Mouse (Mus musculus): ENCODE results near the gene Mut.

Mut gene

DNA sequence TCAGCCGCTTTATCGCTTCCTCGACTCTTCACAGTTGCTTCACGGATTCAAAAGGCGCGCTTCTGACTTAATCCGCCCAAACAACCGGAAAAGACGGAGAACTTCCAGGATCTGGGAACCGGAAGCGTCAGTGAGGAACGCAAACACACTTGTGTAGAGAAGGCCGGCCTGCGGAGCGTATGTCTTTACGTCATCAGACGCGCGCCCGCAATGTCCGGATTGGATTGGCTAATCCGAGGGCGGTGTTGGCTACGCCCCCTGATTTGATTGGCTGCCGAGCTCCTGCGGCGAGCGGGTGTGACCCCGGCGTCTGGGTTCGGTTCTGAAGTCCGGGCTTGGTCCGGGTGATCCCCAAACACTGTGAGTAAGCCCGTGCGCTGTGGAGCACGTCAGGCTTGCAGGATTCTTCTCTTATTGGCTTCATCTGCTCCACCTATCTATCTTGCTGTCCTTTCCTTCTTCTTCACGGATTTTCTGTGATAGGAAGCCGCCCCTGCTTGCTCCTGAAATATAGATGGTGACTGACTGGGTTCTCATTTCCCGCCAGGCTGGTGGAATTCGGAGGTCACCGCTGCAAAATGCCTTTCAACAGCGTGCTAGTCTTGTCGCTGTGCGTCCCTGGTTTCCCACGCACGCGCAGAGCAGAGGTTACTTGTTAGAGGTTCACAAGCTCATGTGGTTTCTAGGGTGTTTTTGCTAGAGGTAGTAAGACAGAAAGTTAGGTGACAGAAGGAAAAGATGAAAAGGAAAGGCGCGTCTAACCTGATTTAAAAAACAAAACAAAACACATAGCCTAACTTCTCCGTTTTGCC is at the start of gene Mut, which contains the start of gene Cenpq:
Gene Mut, plus strand, starts transcription at position 266 of the 812 bp plus-strand sequence.
Gene Cenpq, minus strand, starts transcription at position 628 of the 812 bp plus-strand sequence.
- DNase-seq: peak; percentile 99 to 100

DNA sequence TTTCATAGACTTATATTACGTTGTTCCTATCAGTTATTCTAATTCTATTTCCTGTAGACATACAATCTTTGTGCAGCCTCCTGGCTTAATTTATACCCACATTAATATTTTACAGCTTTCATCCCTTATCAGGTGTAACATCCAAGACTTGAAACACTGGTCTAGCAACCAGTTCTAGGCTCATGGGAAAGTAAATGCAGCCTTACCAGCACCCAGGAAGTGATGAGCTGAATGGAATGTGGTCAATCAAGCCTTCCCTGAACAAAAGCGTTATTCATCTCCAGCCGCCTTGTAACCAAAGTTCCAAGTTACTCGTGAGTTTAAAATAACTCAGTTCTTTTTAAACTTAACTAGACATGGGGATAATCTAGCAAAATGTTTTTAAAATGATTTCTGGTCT is 49.3 kb upstream of the Mut start:
- DNase-seq: no peak

DNA sequence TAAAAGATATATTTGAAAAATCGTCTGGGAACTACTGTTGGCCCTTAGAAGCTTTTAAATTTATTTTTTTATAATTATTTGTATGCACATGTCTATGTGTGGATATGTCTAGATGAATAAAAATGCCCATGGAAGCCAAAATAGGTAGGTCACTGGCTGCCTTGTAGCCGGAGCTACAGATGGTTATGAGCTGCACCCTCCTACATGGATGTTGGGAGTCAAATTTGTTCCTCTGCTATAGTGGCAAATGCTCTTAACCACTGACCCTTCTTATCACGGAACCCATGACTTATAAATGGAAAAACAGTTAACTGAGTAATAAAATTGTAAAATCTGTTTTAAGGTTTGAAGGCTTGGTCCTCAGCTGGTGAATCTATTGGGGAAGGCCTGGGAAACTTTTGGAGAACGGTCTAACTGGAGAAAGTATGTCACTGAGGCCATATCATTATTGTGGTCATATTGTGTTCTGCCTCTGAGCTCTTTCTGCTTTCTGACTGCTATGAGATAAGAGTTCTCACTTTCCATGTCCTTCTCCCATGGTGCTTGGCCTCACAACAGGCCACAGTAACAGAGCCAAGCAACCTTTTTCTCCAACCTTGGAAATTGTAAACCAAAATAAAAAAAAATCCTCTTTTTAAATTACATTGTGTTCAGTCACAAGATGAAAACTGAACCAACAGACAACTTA is 46.5 kb upstream of the Mut start:
- no peak for DNase-seq

DNA sequence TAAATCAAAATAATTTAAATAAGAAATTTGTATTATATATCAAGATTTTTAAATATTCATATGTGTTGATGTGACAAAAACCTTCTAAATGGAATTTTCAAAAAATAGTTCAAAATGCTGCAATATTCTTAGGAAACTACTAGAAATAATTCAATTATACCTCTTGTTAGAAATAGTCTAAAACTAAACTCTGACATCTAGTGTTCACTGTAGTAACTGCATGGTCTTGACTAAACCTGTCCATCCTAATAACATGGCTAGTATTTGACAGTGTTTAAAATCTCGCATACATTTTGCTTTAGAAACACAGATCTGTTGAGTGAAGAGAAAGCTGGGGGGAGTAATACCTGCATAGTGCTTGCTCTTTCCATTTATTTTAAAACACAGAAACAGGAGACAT is 37.6 kb upstream of the Mut start:
- peak in 1 of 2 experiments; percentile 69 for DNase-seq

DNA sequence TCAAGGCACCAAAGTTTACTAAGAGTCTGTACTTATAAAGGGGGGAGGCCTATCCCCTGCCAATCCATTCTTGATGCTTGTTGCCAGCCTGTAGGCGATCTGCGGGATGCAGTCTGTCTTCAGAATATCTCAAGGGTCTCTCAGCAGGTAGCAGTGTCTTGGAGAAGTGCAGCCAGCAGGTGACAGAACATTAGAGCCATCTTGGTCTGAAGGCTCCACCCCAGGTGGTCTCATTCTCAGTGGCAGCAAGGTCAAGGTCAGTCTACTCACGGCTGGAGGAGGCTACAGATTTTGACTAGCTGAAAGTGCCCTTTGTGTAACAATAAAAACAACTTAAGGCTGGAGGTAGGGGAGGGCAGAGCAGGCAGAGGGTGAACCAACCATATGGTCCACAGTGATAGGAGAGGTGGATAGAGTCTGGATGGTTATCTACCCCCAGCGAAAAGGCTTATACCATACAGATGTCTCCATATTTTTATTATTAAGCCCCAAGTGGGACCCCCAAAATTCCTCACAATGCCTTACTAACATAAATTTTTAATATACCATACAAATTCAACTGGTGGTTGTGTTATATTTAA is 34.6 kb upstream of the Mut start:
- no peak for DNase-seq

DNA sequence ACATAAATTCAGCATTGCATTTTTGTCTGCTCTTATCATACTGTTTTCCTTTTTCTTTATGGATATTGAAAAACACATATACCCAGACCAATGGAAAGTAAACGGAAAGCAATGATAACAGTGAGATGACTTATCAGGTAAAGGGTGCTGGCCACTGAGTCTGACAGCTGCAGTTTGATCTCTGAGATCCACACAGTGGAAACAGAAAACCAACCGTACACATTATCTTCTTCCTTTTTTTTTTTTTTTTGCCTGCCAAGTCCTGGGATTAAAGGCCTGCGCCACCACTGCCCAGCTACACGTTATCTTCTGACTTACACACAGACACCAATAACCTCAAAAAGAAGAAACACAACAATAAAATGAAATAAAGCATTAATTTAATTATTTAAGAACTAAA is 31.1 kb upstream of the Mut start:
- peak in 1 of 2 experiments; percentile 6 for DNase-seq

DNA sequence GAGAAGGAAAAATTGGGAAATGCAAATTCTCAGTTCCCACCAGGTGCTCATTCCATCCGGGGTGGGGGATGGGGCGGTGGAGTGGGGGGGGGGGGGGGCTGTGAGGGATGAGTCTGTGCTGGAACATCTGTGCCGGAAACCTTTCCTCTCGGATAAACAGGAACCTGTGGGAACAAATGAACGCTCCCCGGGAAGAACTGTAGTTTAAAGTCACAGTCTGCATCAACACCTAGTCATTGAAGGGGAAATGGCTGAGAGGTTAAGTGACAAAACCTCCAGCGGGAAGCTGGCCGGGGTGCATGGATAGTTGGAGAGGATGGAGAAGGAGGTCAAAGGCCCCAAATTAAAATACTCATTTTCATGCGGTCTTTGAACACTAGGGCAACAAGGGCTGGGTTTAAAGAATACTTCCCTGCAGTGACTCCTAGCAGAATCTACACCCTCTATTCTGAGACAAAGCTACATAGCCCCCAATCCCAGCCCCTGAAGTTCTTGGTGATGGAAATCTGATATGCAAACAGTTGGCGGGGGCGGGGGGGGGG is 30.4 kb upstream of the Mut start:
- peak; percentile 29 to 46 for DNase-seq

DNA sequence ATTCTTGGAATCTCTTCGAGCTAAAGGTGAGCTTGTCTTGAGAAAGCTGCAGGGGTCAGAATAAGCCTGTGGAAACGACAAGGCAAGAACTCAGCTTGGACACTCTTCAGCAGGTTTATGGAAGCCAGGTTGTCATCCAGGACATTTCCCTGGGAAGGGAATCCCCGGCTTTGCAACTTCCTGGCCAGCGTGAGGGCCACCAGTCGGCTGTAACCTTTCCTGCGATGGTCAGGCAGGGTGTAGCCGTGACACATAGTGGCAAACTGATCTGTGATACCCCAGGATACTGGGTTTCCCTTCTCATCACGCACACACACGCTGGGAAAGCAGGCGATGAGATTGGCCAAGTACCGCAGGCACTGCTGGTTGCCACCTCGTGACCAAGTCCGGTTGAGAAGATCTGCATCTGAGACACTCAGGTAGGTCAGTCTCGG is 29.7 kb upstream of the Mut start:
- DNase-seq: peak; percentile 71 to 74

DNA sequence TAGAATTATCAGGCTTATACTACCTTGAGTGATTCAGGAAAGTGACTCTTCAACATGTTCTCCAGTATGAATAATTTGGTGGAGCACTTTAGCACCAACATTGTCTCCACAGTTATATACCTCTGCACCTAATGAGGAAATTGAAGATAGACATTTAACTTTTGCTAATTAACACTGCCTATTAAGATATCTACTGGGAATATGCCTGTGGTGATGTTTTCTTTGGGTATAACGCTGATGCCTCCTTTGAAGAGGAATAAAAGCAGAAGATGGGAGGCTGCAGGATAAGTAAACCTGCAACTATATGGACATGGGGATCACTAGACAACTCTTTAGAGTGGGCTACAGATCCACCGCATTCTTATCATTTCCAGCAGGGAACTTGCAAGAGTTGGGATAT is 20.2 kb upstream of the Mut start, which contains the start of gene Glyatl3:
Gene Glyatl3, minus strand, starts transcription at position 101 of the 400 bp plus-strand sequence.
- no peak for DNase-seq

DNA sequence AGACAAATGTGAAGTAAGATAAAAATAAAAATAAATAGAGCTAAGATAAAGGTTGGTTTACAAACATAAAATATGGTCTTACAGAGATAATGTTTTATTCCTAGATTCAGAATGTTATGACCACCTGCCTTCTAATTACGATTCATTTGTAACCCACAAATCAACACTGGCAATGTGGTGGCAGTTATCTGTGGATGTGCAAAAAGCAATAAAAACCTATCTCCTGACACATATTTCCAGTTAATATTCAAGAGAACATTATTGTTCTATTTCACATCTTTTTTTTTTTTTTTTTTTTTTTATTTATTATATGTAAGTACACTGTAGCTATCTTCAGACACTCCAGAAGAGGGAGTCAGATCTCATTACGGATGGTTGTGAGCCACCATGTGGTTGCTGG is 19.0 kb upstream of the Mut start:
- DNase-seq: no peak

DNA sequence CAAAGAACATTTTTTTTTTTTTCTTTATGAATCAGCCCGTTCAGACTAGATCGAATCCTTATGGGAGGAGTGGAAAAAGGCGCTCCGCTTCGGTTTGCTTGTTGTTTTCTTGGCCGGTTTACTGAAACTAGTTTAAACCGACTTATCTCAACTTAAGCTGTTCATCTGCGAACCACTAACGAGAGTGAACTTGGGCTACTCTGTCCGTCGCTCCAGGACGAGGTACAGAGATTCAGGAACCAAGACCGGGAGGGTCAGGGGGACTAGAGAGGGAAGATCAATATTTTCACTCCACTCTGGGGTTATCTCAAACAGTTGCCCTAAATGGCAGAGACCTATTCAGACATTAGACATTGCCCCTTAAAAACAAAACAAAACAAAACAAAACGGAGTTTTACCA is 500 bp upstream of the Mut start:
- DNase-seq: no peak

DNA sequence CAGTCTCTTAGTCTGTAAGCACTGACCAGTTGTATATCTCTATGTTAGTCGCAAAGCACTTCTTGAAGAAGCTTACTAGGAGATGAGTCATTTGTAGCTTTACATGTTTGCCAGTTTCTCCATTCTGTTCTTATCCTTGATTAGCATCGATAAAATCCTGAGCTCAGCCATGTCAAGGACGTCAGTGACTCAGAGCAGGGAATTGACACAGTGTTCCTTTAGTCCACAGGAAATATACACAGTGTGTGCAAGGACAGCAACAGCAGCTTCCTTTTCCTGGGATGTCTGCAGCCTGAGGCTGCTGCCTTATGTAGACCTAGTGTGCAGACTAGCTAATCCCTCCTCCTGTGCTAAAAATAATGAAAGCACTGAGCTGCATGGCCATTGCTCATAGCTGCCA is 14.0 kb downstream of the Mut start:
- no peak for DNase-seq

DNA sequence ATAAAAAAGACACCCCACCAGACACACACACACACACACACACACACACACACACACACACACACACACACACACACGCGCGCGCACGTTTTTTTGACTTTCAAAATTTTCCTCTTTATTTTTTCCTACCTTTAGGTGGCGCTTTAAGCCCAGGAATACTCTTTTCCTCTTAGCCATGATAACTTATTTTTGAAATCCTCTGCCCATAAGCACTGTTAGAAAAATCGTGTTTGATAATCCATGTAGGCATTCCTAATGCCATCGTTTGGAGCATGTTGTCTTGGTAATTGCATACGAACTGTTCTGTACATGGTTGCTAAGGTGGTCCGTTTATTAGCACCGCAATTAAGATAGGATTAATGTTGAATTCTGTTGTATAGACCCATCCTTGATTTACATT is 43.4 kb downstream of the Mut start:
- DNase-seq: peak; percentile 14 to 73

DNA sequence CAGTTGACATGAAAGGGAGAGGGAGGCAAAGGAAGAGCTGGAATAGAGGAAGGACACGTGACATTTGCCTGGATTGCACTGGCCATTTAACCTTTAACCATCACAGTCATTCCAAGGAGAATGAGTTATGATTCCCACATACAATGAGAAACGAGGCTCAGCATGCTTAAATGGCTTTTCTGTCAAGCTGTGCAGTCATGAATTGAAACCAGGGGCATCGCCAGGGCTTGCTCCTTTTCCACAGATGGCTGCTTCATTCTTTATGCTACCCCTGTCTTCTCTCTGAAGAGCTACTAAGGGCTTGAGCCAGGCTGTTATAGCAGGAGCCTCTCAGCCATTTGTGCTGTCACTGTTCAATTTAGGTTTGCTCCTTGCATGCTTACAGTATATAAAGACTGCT is 57.6 kb downstream of the Mut start:
- peak; percentile 6 to 9 for DNase-seq

All from cerebellum, postnatal 10 days (tissue).